Mouse (Mus musculus): Measurements from ENCODE around the gene Ptbp1.

The Ptbp1 gene

DNA sequence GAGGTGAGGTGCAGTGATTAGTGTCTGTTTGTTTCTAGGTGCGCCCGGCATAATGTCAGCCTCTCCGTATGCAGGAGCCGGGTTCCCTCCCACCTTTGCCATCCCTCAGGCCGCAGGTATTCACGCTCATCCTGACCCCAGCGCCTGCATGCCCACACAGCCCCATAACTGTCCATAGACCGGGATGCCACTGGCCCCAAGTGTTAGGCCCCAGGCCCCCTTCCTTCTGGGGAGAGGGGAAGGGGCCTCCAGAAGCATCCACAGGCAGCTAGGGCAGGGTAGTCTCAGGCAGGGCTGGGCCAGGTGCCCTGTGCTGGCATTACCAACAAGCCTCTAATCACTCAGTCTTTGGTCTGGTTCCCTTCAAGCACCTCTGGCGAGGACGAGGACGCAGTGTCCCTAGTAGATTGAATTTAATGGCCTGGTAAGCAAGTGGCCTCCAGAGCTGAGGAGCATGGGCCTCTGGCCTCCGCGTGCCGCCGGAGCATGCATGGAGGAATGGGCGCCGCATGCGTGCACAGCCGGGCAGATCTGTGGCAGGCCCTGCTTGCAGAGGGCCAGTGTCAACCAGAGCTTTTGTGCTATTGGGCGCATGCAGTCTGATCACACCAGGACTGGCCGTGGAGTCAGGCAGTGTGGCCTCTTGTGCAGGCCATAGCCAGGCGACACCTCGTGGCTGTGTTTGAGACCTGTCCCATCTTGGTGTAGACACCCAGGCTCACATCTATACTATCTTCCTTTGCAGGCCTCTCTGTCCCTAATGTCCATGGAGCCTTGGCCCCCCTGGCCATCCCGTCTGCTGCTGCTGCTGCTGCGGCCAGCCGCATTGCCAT lies 6.1 kb downstream of the Ptbp1 start:
- no peak for DNase-seq

GRCm38 (mm10) chr10:79861230-79862048 lies 7.2 kb downstream of the Ptbp1 start:
- DNase-seq: peak; percentile 78

- DNase-seq: peak; percentile 52
These were observed 8.0 kb downstream of the Ptbp1 start for GRCm38 (mm10) chr10:79862049-79862788.

DNA sequence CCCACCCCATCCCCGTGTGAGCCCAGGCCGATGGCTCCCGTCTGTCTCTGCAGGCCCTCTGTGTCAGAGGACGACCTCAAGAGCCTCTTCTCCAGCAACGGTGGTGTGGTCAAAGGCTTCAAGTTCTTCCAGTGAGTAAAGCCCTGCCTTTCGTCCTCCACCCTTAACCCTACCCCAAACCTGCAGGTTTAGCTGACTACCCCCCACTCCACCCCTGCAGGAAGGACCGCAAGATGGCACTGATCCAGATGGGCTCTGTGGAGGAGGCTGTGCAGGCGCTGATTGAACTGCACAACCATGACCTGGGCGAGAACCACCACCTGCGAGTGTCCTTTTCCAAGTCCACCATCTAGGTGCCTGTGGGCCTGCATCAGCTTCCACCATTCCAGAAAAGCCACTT lies 8.7 kb downstream of the Ptbp1 start:
- peak; percentile 57 for DNase-seq

GRCm38 (mm10) chr10:79864351-79865188 lies 10.3 kb downstream of the Ptbp1 start:
- DNase-seq: peak; percentile 42

DNA sequence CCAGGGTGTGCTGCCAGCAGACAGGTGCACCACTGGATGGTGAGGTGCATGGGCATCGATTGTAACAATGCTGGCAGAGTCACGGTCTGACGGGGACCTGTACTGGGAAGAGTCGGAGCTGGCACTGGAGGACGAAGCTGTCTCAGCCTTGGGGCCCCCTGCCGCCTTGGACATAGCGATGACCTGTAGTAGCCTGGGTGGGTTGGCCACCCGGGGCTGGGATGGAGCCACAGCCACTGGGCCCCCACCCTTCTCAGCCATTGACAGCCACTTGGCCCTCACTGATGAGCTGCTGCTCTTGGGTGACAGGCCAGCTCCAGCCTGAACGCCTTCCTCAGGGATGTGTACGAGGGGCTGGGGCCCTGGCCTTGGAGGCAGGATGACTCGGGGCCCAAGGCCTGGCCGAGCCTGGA lies 11.0 kb downstream of the Ptbp1 start:
- DNase-seq: peak; percentile 41

- DNase-seq: peak; percentile 50
These were observed 11.6 kb downstream of the Ptbp1 start for GRCm38 (mm10) chr10:79865801-79866295.

- DNase-seq: no peak
These were observed 12.4 kb downstream of the Ptbp1 start for GRCm38 (mm10) chr10:79866601-79867000.

GRCm38 (mm10) chr10:79871845-79872244 lies 17.6 kb downstream of the Ptbp1 start:
- no peak for DNase-seq

DNA sequence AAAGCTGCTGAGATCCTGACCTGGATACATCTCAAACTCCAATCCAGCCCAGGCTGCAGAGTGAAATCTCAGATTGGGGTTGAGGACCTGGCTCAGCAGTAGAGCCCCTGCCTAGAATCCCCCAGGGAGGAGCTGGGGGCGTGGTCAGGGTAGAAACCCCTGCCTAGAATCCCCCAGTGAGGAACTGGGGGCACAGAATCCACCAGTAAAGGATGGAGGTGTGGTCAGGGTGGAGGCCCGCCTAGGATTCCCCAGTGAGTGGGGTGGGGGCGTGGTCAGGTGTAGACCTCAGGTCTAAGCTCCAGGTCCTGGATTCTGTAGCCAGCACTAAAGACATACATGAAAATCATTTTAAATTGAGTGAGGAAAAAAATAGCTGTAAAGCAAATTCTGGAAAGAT lies 18.6 kb downstream of the Ptbp1 start:
- DNase-seq: no peak

GRCm38 (mm10) chr10:79873313-79873712 lies 19.1 kb downstream of the Ptbp1 start:
- DNase-seq: no peak

- no peak for DNase-seq
These were observed 19.6 kb downstream of the Ptbp1 start for GRCm38 (mm10) chr10:79873715-79874289.

DNA sequence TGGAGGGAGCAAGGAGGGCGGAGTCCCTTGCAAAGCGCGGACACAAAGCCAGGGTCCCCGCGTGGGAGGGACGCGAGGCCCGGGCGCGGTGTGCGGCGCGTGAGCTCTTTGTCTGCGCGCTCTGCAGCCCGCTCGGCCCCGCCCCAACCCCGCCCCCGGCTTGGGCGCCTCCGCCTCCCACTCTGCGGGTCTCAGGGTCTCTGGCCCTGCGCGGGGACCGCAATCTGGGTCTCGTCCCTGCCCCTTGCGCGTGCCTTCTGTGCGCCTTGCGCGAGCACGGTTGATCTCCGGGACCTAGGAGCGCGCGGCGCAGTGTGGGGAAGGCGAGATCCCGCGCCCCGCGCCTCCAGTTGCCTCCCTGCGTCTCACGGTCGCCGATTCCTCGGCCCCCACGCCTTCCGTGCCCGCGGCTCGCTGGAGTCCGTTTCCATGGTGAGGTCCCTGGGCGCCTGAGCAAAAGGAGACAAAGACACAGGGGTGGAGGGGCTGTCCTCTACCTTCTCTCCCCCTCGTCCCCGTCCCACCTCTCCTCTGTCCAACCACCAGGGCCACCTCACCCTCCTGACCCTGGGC lies 20.1 kb downstream of the Ptbp1 start, which contains the start of the genes Prtn3 and Plppr3:
TSS of gene Prtn3 (plus strand) at position 187 of the 573 bp plus-strand sequence.
TSS of gene Plppr3 (minus strand) at position 345 of the 573 bp plus-strand sequence.
- peak; percentile 68 for DNase-seq

GRCm38 (mm10) chr10:79877174-79877573 lies 22.9 kb downstream of the Ptbp1 start:
- no peak for DNase-seq

DNA sequence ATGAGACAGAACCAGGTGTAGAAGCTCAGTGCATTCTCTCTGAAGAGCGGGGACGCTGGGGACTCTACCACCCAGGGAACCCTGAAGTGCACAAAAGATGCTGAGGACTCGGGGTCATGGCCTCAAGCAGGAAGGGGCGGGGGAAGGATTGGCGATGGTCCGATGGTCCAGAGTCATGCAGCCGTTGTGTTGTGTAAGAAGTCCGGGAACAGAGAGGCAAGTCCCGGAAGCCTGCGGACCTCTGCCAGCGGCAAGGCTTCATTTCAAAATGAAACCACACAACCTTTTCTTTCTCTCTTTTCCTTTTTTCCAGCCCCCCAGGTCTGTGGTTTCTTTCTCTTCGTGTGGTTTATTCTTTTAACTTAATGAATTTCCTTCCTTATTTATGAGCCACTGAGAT lies 23.5 kb downstream of the Ptbp1 start:
- DNase-seq: peak; percentile 70

DNA sequence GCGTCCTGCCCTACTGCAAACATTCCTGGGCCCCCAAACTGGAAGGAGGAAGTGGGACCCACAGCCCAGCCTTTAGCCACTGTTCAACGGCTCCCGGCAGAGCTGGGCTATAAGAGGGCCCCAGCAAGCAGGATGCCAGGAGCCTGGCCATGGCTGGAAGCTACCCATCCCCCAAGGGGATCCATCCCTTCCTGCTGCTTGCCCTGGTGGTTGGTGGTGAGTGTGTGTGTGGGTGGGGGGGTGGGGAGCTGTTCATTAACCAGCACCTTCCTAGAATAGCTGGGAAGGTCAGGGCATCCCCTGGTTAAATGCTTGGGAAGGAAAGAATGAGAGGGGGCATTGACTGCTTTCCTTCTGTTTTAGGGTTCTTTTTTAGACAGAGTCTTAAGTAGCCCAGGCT lies 25.3 kb downstream of the Ptbp1 start:
- DNase-seq: no peak

DNA sequence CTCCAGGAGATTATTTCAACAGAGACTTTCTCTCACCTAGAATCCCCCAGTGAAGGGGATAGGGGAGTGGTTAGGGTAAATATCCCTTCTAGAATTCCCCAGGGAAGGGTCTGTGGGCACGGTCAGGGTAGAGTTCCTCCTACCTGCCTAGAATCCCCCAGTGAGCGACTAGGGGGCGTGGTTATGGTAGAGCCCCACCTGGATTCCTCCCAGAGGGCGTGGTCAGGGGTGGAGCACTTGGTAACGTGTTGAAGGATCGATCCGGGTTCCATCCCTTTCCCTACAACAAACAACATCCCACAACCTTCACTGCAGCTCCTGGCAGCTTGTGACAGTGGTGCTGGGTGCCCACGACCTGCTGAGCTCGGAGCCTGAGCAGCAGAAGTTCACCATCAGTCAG lies 26.5 kb downstream of the Ptbp1 start:
- peak; percentile 45 for DNase-seq

- DNase-seq: peak; percentile 63
These were observed 27.8 kb downstream of the Ptbp1 start for GRCm38 (mm10) chr10:79881981-79882380.

DNA sequence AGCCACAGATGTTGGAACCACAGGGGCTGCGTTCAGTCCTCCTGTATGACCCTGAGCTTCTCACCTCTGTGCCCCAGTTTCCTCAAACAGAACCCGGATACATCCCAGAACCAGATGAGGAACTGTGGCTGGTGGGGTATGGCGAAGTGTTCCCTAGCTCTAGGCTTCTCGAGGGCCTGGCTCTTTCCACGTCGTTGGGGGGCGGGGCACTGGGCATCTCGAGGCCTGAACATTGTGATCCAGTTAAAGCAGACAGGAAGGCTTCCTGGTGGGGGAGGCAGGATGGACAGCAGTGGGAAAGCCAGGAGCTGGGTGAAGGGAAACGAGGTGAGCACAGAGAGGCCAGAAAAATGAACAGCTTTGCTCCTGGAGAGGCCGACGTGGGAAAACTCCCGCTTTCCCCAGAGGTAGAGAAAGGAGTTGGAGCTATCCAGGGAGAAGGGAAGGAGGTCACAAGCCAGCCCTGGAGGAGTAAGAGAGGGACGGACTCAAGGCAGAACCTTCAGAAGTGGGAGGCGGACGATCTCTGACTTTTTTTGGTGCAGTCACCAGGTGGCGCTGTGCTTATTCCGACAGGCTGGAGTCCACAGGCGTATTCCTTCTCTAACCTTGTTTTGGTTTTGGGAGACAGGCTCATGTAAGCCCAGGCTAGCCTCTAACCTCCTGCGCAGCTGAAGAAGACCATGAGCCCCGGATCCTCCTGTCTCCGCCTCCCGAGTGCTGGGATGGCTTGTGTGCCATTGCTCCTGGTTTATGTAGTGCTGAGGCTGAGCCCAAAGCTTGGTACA lies 29.3 kb downstream of the Ptbp1 start:
- peak; percentile 90 for DNase-seq

GRCm38 (mm10) chr10:79884446-79884845 lies 30.2 kb downstream of the Ptbp1 start:
- peak; percentile 83 for DNase-seq

Measured in kidney, postnatal 10 days (tissue).